Mouse (Mus musculus) liver, embryonic 15.5 days (tissue): Measurements from ENCODE around the gene Kif2c. TPM values are rescaled to one million over a fixed set of nuclear protein-coding genes. Genes with fewer than 3 reads are reported as not detected.
A peak's percentile ranks its signal among the peaks of the same experiment; 100 is the strongest.

Experiments used
- ATAC-seq: fragments of 200-750 bp; cut with Nextera tagmentation; 2 replicates; pipeline ENCODE4 v1.8.0; 2017; ENCODE audit warnings: moderate number of reproducible peaks, mild to moderate bottlenecking, moderate library complexity; ENCODE audit not compliant: insufficient read depth
- H3K27ac ChIP-seq: fragments of 300-500 bp; sonication (generic); replicated peaks from 2 replicates; pipeline ENCODE4 v1.5.1; 2015; ENCODE audit warnings: mild to moderate bottlenecking, inconsistent platforms
- H3K27me3 ChIP-seq: fragments of 300-500 bp; sonication (generic); 2 replicates; pipeline ENCODE4 v1.6.1; 2015; ENCODE audit warnings: mild to moderate bottlenecking, inconsistent platforms
- H3K36me3 ChIP-seq: fragments of 300-500 bp; sonication (generic); replicated peaks from 2 replicates; pipeline ENCODE4 v1.6.1; 2015; ENCODE audit warnings: moderate library complexity, mild to moderate bottlenecking, inconsistent platforms
- H3K4me1 ChIP-seq: fragments of 300-500 bp; sonication (generic); replicated peaks from 2 replicates; pipeline ENCODE4 v1.6.1; 2015; ENCODE audit warnings: inconsistent platforms
- H3K4me2 ChIP-seq: fragments of 300-500 bp; sonication (generic); 2 replicates; pipeline ENCODE4 v1.6.1; 2015; ENCODE audit warnings: moderate library complexity, mild to moderate bottlenecking, inconsistent platforms
- H3K4me3 ChIP-seq: fragments of 300-500 bp; sonication (generic); replicated peaks from 2 replicates; pipeline ENCODE4 v1.5.1; 2015; ENCODE audit warnings: mild to moderate bottlenecking, inconsistent platforms
- H3K9ac ChIP-seq: fragments of 300-500 bp; sonication (generic); 2 replicates; pipeline ENCODE4 v1.6.1; 2015; ENCODE audit warnings: moderate library complexity, mild to moderate bottlenecking, inconsistent platforms
- H3K9me3 ChIP-seq: fragments of 300-500 bp; sonication (generic); replicated peaks from 2 replicates; pipeline ENCODE4 v1.6.1; 2016; ENCODE audit warnings: inconsistent platforms
- WGBS: fragments of 180-500 bp; shearing (Covaris S2); methylation state at CpG from one replicate; pipeline ENCODE4 v1.1.7; 2015; ENCODE audit warnings: mixed read lengths; ENCODE audit not compliant: insufficient replicate concordance; 5-methylcytosine and 5-hydroxymethylcytosine counted together
- polyA plus RNA-seq: library from polyadenylated mRNA; unstranded; fragments of >200 nt; fragmentation: Nextera tagmentation; extraction: Ambion mirVana; gene quantifications from 2 replicates; pipeline ENCODE4 v1.2.1, GENCODE M21; 2015

The Kif2c gene
- polyA plus RNA-seq, 1 experiment from 2014 or later = 29.8 TPM

GRCm38 (mm10) chr4:117125910-117126674 is 56.3 kb downstream of the Kif2c start:
- H3K27ac ChIP-seq = peak overlapping the region; percentile 78
- 35% methylated on average over 15 of the region's 15 CpGs for WGBS
- H3K9ac ChIP-seq = no peak overlapping the region
- peak; percentile 25; the same call in 1 of the 2 replicates for ATAC-seq
- H3K27me3 ChIP-seq = peaks cover 3% of the 10 kb centered on the region
- H3K9me3 ChIP-seq = no peaks in the 10 kb centered on the region
- peaks cover 15% of the 10 kb centered on the region; the same call in 1 of the 2 replicates for H3K36me3 ChIP-seq
- peaks cover 46% of the 10 kb centered on the region for H3K4me1 ChIP-seq
- H3K4me2 ChIP-seq = peak overlapping the region; percentile 1; the same call in 1 of the 2 replicates
- no peak overlapping the region for H3K4me3 ChIP-seq

GRCm38 (mm10) chr4:117125348-117125909 is 57.0 kb downstream of the Kif2c start, which contains the start of gene Btbd19:
Gene Btbd19, minus strand, starts transcription at chr4:117125725.
- Histone ChIP-seq H3K27ac (peak within 1 kb of the TSS; percentile 78), H3K4me2 (peak within 1 kb of the TSS; percentile 41), H3K4me3 (no peak within 1 kb of the TSS; the same call in 1 of the 2 replicates), H3K27me3 (no peaks in the 10 kb centered on the region), H3K4me1 (peaks cover 51% of the 10 kb centered on the region), H3K9me3 (no peaks in the 10 kb centered on the region), H3K9ac (no peak within 1 kb of the TSS), H3K36me3 (peaks cover 11% of the 10 kb centered on the region; the same call in 1 of the 2 replicates)
- 34% methylated on average over 8 of the region's 8 CpGs for WGBS
- no peak for ATAC-seq

DNA sequence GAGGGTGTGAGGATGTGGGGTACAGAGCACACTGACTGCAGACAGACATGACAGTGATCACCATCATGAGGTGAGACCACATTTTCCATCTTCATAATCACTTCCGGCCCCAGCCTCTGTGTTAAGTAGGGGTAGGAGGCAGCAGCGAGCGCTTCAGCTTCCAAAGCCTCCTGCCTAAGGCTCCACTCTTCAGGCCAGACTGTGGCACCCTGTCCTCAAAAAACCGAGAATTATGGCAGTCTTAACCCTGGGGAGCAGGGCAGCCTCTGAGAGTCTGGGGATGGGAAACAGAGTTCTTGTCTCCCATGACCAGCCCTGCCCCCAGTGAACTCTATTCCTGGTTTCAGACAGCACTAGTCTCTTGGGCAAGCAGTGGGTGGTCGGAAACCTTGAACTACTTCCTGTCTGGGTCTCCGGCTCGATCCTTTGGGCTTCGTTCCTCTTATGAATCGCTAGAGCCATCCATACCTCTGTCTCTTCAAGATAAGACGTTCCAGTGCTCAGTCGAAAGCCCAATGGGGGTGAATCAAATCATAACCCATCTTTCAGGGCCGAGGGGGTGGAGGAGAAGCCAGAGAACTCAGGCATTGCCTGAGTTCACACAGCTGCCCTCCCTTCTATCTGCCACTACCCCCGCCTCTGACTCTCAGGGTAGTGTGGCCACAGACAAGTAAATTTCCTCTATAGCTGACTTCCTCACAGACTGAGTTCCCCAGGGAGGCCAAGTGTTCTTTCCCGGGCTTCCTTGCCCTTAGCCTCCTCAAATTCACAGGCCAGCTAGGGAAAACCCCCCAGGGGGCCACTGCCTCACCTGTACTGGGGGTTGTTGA is 57.7 kb downstream of the Kif2c start:
- WGBS = 11% methylated on average over 14 of the region's 14 CpGs
- H3K36me3 ChIP-seq = peaks cover 11% of the 10 kb centered on the region; the same call in 1 of the 2 replicates
- H3K9ac ChIP-seq = no peak overlapping the region
- peak overlapping the region; percentile 78 for H3K27ac ChIP-seq
- H3K4me1 ChIP-seq = peaks cover 56% of the 10 kb centered on the region
- no peak for ATAC-seq
- H3K4me2 ChIP-seq = peak overlapping the region; percentile 41
- H3K27me3 ChIP-seq = no peaks in the 10 kb centered on the region
- no peak overlapping the region; the same call in 1 of the 2 replicates for H3K4me3 ChIP-seq
- no peaks in the 10 kb centered on the region for H3K9me3 ChIP-seq

- ATAC-seq = no peak
- Histone ChIP-seq H3K4me1 (peaks cover 58% of the 10 kb centered on the region), H3K27me3 (no peaks in the 10 kb centered on the region), H3K9me3 (no peaks in the 10 kb centered on the region), H3K4me2 (peak overlapping the region; percentile 41), H3K36me3 (peaks cover 11% of the 10 kb centered on the region; the same call in 1 of the 2 replicates), H3K9ac (no peak overlapping the region), H3K27ac (peak overlapping the region; percentile 78; the same call in 1 of the 2 replicates), H3K4me3 (no peak overlapping the region)
- WGBS = 37% methylated on average over 3 of the region's 3 CpGs
Measured at GRCm38 (mm10) chr4:117124218-117124517, 58.3 kb downstream of the Kif2c start.

GRCm38 (mm10) chr4:117123546-117124217 is 58.8 kb downstream of the Kif2c start:
- Histone ChIP-seq H3K27ac (no peak overlapping the region), H3K36me3 (peaks cover 8% of the 10 kb centered on the region; the same call in 1 of the 2 replicates), H3K4me3 (no peak overlapping the region), H3K9ac (no peak overlapping the region), H3K4me1 (peaks cover 58% of the 10 kb centered on the region), H3K9me3 (no peaks in the 10 kb centered on the region), H3K4me2 (no peak overlapping the region), H3K27me3 (no peaks in the 10 kb centered on the region)
- ATAC-seq = no peak
- WGBS = 61% methylated on average over 7 of the region's 9 CpGs

DNA sequence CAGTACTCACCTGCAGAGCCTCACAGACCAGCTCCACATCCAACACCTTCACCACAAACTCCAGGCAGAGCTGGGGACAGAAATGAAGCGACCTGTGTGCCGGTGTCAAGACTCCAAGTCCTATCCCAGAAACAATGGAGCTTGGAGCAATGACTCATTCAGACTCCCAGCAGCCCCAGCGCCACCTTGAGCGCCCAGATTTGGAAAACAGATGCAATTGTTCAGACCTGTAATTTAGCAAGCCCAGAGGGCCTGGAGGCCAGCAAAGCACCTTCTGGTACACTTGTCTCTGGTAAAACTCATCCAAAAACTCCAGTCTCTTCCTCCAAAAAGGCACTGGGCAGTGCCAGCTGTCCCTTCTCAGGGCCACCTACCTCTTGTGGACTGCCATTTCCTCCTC is 60.2 kb downstream of the Kif2c start:
- Histone ChIP-seq H3K4me1 (peaks cover 57% of the 10 kb centered on the region), H3K4me3 (no peak overlapping the region), H3K27me3 (no peaks in the 10 kb centered on the region), H3K4me2 (no peak overlapping the region), H3K36me3 (no peaks in the 10 kb centered on the region), H3K27ac (no peak overlapping the region), H3K9me3 (no peaks in the 10 kb centered on the region), H3K9ac (no peak overlapping the region)
- WGBS = 67% methylated on average over 4 of the region's 4 CpGs
- no peak for ATAC-seq

GRCm38 (mm10) chr4:117120445-117121414 is 61.7 kb downstream of the Kif2c start:
- under 1% methylated on average over 69 of the region's 69 CpGs for WGBS
- no peaks in the 10 kb centered on the region for H3K27me3 ChIP-seq
- H3K4me1 ChIP-seq = peaks cover 47% of the 10 kb centered on the region
- H3K4me2 ChIP-seq = peak overlapping the region; percentile 100
- H3K9me3 ChIP-seq = no peaks in the 10 kb centered on the region
- peak overlapping the region; percentile 78 for H3K27ac ChIP-seq
- H3K4me3 ChIP-seq = peak overlapping the region; percentile 75
- peak overlapping the region; percentile 70 for H3K9ac ChIP-seq
- no peaks in the 10 kb centered on the region for H3K36me3 ChIP-seq
- ATAC-seq = peak; percentile 87

- Histone ChIP-seq H3K27ac (peak overlapping the region; percentile 78), H3K4me1 (peaks cover 40% of the 10 kb centered on the region), H3K27me3 (no peaks in the 10 kb centered on the region), H3K9me3 (no peaks in the 10 kb centered on the region), H3K9ac (peak overlapping the region; percentile 70), H3K36me3 (no peaks in the 10 kb centered on the region), H3K4me3 (peak overlapping the region; percentile 75), H3K4me2 (peak overlapping the region; percentile 100)
- ATAC-seq = no peak
- 7% methylated on average over 10 of the region's 10 CpGs for WGBS
Measured at GRCm38 (mm10) chr4:117120052-117120444, 62.4 kb downstream of the Kif2c start.

DNA sequence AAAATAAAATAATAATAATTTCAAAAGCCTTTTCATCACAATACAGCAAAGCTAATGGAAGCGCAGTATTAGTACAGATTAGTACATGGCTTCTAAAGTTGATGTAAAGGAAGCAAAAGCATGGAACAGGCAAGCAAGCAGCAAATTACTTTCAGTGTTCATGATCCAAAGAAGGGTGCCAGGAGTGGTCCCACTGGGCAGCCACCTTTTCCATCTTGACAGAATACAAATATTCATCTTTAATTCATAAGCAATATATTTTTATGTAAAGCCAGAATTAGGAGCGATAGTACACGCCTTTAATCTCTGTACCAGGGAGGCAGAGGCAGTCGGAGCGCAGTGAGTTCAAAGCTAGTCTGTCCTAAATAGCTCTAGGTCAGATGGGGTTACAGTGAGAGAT is 62.8 kb downstream of the Kif2c start:
- peaks cover 36% of the 10 kb centered on the region for H3K4me1 ChIP-seq
- peak overlapping the region; percentile 70 for H3K9ac ChIP-seq
- WGBS = 73% methylated on average over 5 of the region's 5 CpGs
- H3K4me3 ChIP-seq = peak overlapping the region; percentile 75
- no peaks in the 10 kb centered on the region for H3K27me3 ChIP-seq
- no peak for ATAC-seq
- peak overlapping the region; percentile 100 for H3K4me2 ChIP-seq
- peak overlapping the region; percentile 78; the same call in 1 of the 2 replicates for H3K27ac ChIP-seq
- H3K9me3 ChIP-seq = no peaks in the 10 kb centered on the region
- no peaks in the 10 kb centered on the region for H3K36me3 ChIP-seq

GRCm38 (mm10) chr4:117117931-117118330 is 64.5 kb downstream of the Kif2c start:
- Histone ChIP-seq H3K9me3 (no peaks in the 10 kb centered on the region), H3K27me3 (no peaks in the 10 kb centered on the region), H3K9ac (no peak overlapping the region), H3K4me2 (no peak overlapping the region), H3K4me3 (no peak overlapping the region), H3K4me1 (peaks cover 22% of the 10 kb centered on the region), H3K36me3 (no peaks in the 10 kb centered on the region), H3K27ac (no peak overlapping the region)
- WGBS = 82% methylated on average over 7 of the region's 7 CpGs
- no peak for ATAC-seq
